Mouse (Mus musculus) lung, postnatal 0 days (tissue): ENCODE measurements around the gene Zfp799.

Experiments
- CTCF ChIP-seq: IDR thresholded peaks from 2 replicates; pipeline ENCODE4 v1.5.1; 2016; ENCODE audit warnings: antibody characterized with exemption, mild to moderate bottlenecking
- EP300 ChIP-seq: IDR thresholded peaks from 2 replicates; pipeline ENCODE4 v1.6.1; 2016; ENCODE audit warnings: antibody characterized with exemption, mild to moderate bottlenecking, control low read depth

DNA sequence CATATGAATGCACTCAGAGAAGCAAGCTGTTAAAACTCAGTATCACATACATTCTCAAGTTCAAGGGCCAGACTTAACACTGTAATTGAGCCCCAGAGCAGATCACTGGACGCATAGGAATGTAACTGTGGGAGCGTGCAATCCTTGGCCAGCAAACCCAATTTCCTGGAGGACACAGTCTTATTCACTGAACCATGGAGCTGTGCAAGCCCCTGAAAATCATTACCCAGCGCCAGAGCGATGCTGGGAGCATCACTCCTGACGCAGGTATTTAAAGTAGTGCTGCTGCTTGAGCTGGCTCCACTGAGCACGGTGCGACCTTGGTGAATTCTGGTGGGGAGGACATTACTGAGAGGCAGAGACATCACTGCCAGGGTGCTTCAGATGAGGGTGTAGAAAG lies 15.9 kb downstream of the Zfp799 start:
- TF ChIP-seq EP300 (no peak), CTCF (no peak)
